Mouse (Mus musculus) heart, embryonic 16.5 days (tissue): Measurements from ENCODE around the gene Gm2001. TPM values are rescaled to one million over a fixed set of nuclear protein-coding genes. Genes with fewer than 3 reads are reported as not detected.
"Not testable (repeated sequence)": the region's sequence is repeated elsewhere in the genome, so short reads cannot be mapped to it uniquely, and the experiment has no call there.

ENCODE experiments used
- ATAC-seq: fragments of 200-750 bp; cut with Nextera tagmentation; replicated peaks from 2 replicates; pipeline ENCODE4 v1.8.0; 2017; ENCODE audit warnings: moderate number of reproducible peaks; ENCODE audit not compliant: insufficient read depth, low FRiP score; ENCODE audit errors: extremely low read depth
- H3K27ac ChIP-seq: fragments of 300-500 bp; sonication (generic); 2 replicates; pipeline ENCODE4 v1.5.1; 2014; ENCODE audit warnings: mild to moderate bottlenecking, low read length, control low read depth, moderate library complexity
- H3K27me3 ChIP-seq: fragments of 300-500 bp; sonication (generic); 2 replicates; pipeline ENCODE4 v1.6.1; 2014; ENCODE audit warnings: low read length, mixed read lengths; ENCODE audit not compliant: control insufficient read depth, insufficient read depth
- H3K36me3 ChIP-seq: fragments of 300-500 bp; sonication (generic); 2 replicates; pipeline ENCODE4 v1.6.1; 2014; ENCODE audit not compliant: control insufficient read depth, insufficient read depth
- H3K4me1 ChIP-seq: fragments of 300-500 bp; sonication (generic); 2 replicates; pipeline ENCODE4 v1.6.1; 2014; ENCODE audit warnings: low read length, mixed read lengths; ENCODE audit not compliant: control insufficient read depth, insufficient read depth
- H3K4me2 ChIP-seq: fragments of 300-500 bp; sonication (generic); 2 replicates; pipeline ENCODE4 v1.6.1; 2014; ENCODE audit warnings: low read depth, mild to moderate bottlenecking, control low read depth, low read length
- H3K4me3 ChIP-seq: fragments of 300-500 bp; sonication (generic); 2 replicates; pipeline ENCODE4 v1.5.1; 2014; ENCODE audit warnings: mild to moderate bottlenecking, control low read depth, low read length
- H3K9ac ChIP-seq: fragments of 300-500 bp; sonication (generic); 2 replicates; pipeline ENCODE4 v1.6.1; 2014; ENCODE audit warnings: low read length, control low read depth
- H3K9me3 ChIP-seq: fragments of 300-500 bp; sonication (generic); replicated peaks from 2 replicates; pipeline ENCODE4 v1.6.1; 2016; ENCODE audit warnings: low read length; ENCODE audit not compliant: control insufficient read depth
- WGBS: fragments of 180-500 bp; shearing (Covaris S2); extraction: QIAGEN DNeasy Blood & Tissue Kit; methylation state at CpG from one replicate; pipeline ENCODE4 v1.1.7; 2014; 5-methylcytosine and 5-hydroxymethylcytosine counted together
- polyA plus RNA-seq: library from polyadenylated mRNA; unstranded; fragments of >200 nt; fragmentation: Nextera tagmentation; extraction: Ambion mirVana; gene quantifications from 2 replicates; pipeline ENCODE4 v1.2.1, GENCODE M21; 2015

Gm2001 gene
- polyA plus RNA-seq, 1 experiment from 2014 or later, result not detected

DNA sequence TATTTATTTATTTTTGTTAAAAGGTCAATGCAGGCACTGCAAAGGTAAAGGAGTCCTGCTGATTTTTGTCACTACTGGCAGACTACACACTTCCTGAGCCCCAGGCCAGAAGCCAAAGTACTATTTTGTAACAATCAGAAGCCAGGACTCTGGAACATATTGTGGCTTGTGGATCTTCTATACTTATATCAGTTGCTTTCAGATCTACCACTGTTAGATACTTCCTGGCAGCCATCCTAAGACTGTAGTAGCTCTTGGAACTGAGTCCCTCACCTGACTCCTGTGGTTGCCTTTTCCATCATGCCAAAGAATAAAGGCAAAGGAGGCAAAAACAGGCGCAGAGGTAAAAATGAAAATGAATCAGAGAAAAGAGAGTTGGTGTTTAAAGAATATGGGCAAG, 46.9 kb downstream of the Gm2001 start, which contains the start of gene Gm21936:
Gene Gm21936 (plus strand): TSS at position 301 of the 400 bp plus-strand sequence.
- ATAC-seq, H3K4me2 ChIP-seq, H3K36me3 ChIP-seq, H3K27ac ChIP-seq, H3K9me3 ChIP-seq, H3K4me1 ChIP-seq, H3K4me3 ChIP-seq, H3K27me3 ChIP-seq, H3K9ac ChIP-seq: not testable (repeated sequence)
- WGBS, result 71% methylated on average over 1 of the region's 1 CpGs

Other genes starting within 250 kb of the Gm2001 start
- gene Oog1, start 239.7 kb downstream of the Gm2001 start, polyA plus RNA-seq, result not detected in 2 replicates
- gene Gm4027, start 223.5 kb downstream of the Gm2001 start, polyA plus RNA-seq, result not detected in 2 replicates
- gene Gm16381, start 197.7 kb downstream of the Gm2001 start, polyA plus RNA-seq, result not detected in 2 replicates
- gene Gm21319, start 66.6 kb downstream of the Gm2001 start, polyA plus RNA-seq, result not detected in 2 replicates
- gene Gm21936, start 46.8 kb downstream of the Gm2001 start, polyA plus RNA-seq, result not detected in 2 replicates
- gene BB287469, start 25.8 kb downstream of the Gm2001 start, polyA plus RNA-seq, result not detected in 2 replicates
- not detected in 2 replicates for gene Gm2016, start 31.7 kb upstream of the Gm2001 start, polyA plus RNA-seq
- not detected in 2 replicates for gene Gm2022, start 53.0 kb upstream of the Gm2001 start, polyA plus RNA-seq
- not detected in 2 replicates for gene Gm2035, start 77.5 kb upstream of the Gm2001 start, polyA plus RNA-seq
- gene Gm2042, start 111.7 kb upstream of the Gm2001 start, polyA plus RNA-seq, result not detected in 2 replicates
- not detected in 2 replicates for gene Gm2075, start 169.5 kb upstream of the Gm2001 start, polyA plus RNA-seq
- gene Gm6803, start 176.4 kb upstream of the Gm2001 start, polyA plus RNA-seq, result not detected in 2 replicates
- gene Gm2056, start 184.7 kb upstream of the Gm2001 start, polyA plus RNA-seq, result not detected in 2 replicates
- gene Gm16368, start 241.4 kb upstream of the Gm2001 start, polyA plus RNA-seq, result not detected in 2 replicates